Mouse (Mus musculus): ENCODE results near the gene Pygb.

GRCm38 (mm10) chr2:150808812-150809211 is 22.3 kb downstream of the Pygb start:
- TF ChIP-seq CTCF (IDR thresholded peaks at IDR 0.05; ENCODE audit: low read depth) (no peak), EP300 (optimal IDR thresholded peaks at IDR 0.05) (no peak)

All from stomach, postnatal 0 days (tissue).